Mouse (Mus musculus) E14TG2a.4 (cell line): ENCODE results near the gene E2f2.

Experiments used
- CTCF ChIP-seq: conservative IDR thresholded peaks from 2 replicates; pipeline ENCODE4 v1.5.1; 2014; ENCODE audit warnings: low read length
- POU5F1 ChIP-seq: IDR thresholded peaks from 2 replicates; pipeline ENCODE4 v1.6.1; 2014; ENCODE audit warnings: low read length, borderline replicate concordance

- TF ChIP-seq CTCF, result peak; percentile 69
- no peak for TF ChIP-seq POU5F1
Measured at GRCm38 (mm10) chr4:136149734-136150133, 22.5 kb upstream of the E2f2 start.
